Mouse (Mus musculus) thymus, adult 2 months (tissue): Measurements from ENCODE around the gene Rtl3. TPM values are rescaled to one million over a fixed set of nuclear protein-coding genes. Genes with fewer than 3 reads are reported as not detected.

ENCODE experiments used
- DNase-seq: peaks from one replicate; pipeline ENCODE4 v3.0.0; 2021
- H3K27ac ChIP-seq: fragments of 200-500 bp; 2 replicates; pipeline ENCODE4 v1.5.1; 2012; ENCODE audit warnings: low read length, control low read depth; ENCODE audit not compliant: control insufficient read depth, insufficient read depth
- H3K27me3 ChIP-seq: fragments of 200-500 bp; 2 replicates; pipeline ENCODE4 v1.6.1; 2012; ENCODE audit warnings: mild to moderate bottlenecking, low read length, moderate library complexity, mixed read lengths; ENCODE audit not compliant: control insufficient read depth, insufficient read depth
- H3K36me3 ChIP-seq: fragments of 200-500 bp; 2 replicates; pipeline ENCODE4 v1.6.1; 2012; ENCODE audit warnings: mild to moderate bottlenecking, low read length, moderate library complexity; ENCODE audit not compliant: control insufficient read depth, insufficient read depth
- H3K4me1 ChIP-seq: fragments of 200-500 bp; replicated peaks from 2 replicates; pipeline ENCODE4 v1.6.1; 2012; ENCODE audit warnings: low read length; ENCODE audit not compliant: control insufficient read depth, insufficient read depth
- H3K4me3 ChIP-seq: fragments of 200-500 bp; 2 replicates; pipeline ENCODE4 v1.5.1; 2012; ENCODE audit warnings: mild to moderate bottlenecking, low read length, control low read depth, moderate library complexity; ENCODE audit not compliant: control insufficient read depth, insufficient read depth
- CTCF ChIP-seq: fragments of 200-500 bp; IDR thresholded peaks from 2 replicates; pipeline ENCODE4 v1.5.1; 2012; ENCODE audit warnings: mild to moderate bottlenecking, control low read depth, low read length, moderate library complexity, borderline replicate concordance; ENCODE audit not compliant: control insufficient read depth, poor library complexity, insufficient read depth; ENCODE audit errors: extremely low read depth
- POLR2A ChIP-seq: fragments of 200-500 bp; IDR thresholded peaks from 2 replicates; pipeline ENCODE4 v1.6.1; 2012; ENCODE audit warnings: mild to moderate bottlenecking, low read length, control low read depth, moderate library complexity; ENCODE audit not compliant: control insufficient read depth, poor library complexity, insufficient read depth; ENCODE audit errors: extremely low read depth
- WGBS: fragments of 180-500 bp; shearing (Covaris S2); methylation state at CpG from one replicate; pipeline ENCODE4 v1.1.7; 2018; 5-methylcytosine and 5-hydroxymethylcytosine counted together
- polyA plus RNA-seq: library from polyadenylated mRNA; depleted of rRNA; stranded (reverse); fragments of >200 nt; gene quantifications from 2 replicates; pipeline ENCODE4 v1.2.3, GENCODE M21; 2012; rRNA removed

Rtl3 gene
- polyA plus RNA-seq = 0.11 and 0.24 TPM in 2 replicates

DNA sequence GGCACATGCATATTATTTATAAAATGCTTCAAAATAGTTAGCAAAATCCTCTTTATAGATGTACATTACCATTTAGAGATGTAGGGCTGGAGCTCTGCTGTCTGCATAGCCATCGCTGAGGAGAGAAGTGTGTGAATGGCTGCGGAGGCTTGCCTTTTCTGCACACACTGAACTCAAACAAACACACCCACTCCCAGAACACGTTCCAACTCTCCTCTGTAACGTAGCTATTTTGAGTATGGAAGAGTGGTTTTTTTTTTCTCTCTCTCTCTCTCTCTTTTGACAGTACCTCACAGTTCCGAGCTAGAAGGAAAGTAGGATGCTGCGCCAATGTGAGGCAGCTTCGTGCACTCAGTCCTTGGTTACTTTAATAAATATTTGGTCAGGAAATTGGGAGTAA is at the start of gene Rtl3:
Gene Rtl3 (minus strand): TSS at position 236 of the 400 bp plus-strand sequence.
- Histone ChIP-seq H3K4me3 (no peak within 1 kb of the TSS), H3K36me3 (no peaks in the 10 kb centered on the region), H3K27ac (no peak within 1 kb of the TSS), H3K27me3 (no peaks in the 10 kb centered on the region), H3K4me1 (no peaks in the 10 kb centered on the region; the same call in 1 of the 2 replicates)
- DNase-seq = no peak
- 93% methylated on average over 7 of the region's 7 CpGs for WGBS
- TF ChIP-seq POLR2A = no peak
- TF ChIP-seq CTCF = no peak

DNA sequence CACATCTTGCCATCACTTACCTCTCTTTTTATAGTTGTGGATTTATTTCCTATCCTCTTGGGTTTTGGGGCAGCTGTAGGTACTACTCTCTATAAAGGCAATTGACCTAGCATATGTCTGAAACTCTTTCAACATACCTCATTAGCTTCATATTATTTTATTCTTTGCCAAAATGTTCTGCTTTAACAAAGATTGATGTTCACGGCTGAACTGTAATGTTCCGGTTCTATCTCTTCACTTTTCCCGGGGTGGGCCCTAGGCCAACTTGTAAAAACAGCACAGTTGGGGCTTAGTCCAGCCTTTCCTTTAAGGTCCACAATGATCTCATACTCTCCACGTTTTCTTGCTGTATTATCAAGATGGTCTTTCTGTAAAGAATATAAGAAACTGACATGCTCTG is 31.9 kb upstream of the Rtl3 start:
- H3K27me3 ChIP-seq = no peaks in the 10 kb centered on the region
- DNase-seq = no peak
- no peak overlapping the region for H3K27ac ChIP-seq
- H3K4me3 ChIP-seq = no peak overlapping the region
- 88% methylated on average over 4 of the region's 4 CpGs for WGBS
- no peak for TF ChIP-seq POLR2A
- TF ChIP-seq CTCF = no peak
- no peaks in the 10 kb centered on the region for H3K36me3 ChIP-seq
- H3K4me1 ChIP-seq = peaks cover 3% of the 10 kb centered on the region; the same call in 1 of the 2 replicates

- no peak for TF ChIP-seq POLR2A
- TF ChIP-seq CTCF = no peak
Observed at GRCm38 (mm10) chrX:106871894-106872293, 31.4 kb upstream of the Rtl3 start.

GRCm38 (mm10) chrX:106871426-106871825 is 31.0 kb upstream of the Rtl3 start:
- 94% methylated on average over 3 of the region's 3 CpGs for WGBS
- Histone ChIP-seq H3K4me1 (peaks cover 3% of the 10 kb centered on the region; the same call in 1 of the 2 replicates), H3K36me3 (no peaks in the 10 kb centered on the region), H3K27me3 (no peaks in the 10 kb centered on the region), H3K27ac (no peak overlapping the region), H3K4me3 (no peak overlapping the region)
- no peak for DNase-seq
- TF ChIP-seq POLR2A (no peak), CTCF (no peak)

More at GRCm38 (mm10) chrX:106871894-106872293, 31.4 kb upstream of the Rtl3 start:
- no peaks in the 10 kb centered on the region for H3K27me3 ChIP-seq
- no peak for DNase-seq
- WGBS = 80% methylated on average over 3 of the region's 3 CpGs
- no peak overlapping the region for H3K4me3 ChIP-seq
- peaks cover 3% of the 10 kb centered on the region; the same call in 1 of the 2 replicates for H3K4me1 ChIP-seq
- no peaks in the 10 kb centered on the region for H3K36me3 ChIP-seq
- no peak overlapping the region for H3K27ac ChIP-seq

DNA sequence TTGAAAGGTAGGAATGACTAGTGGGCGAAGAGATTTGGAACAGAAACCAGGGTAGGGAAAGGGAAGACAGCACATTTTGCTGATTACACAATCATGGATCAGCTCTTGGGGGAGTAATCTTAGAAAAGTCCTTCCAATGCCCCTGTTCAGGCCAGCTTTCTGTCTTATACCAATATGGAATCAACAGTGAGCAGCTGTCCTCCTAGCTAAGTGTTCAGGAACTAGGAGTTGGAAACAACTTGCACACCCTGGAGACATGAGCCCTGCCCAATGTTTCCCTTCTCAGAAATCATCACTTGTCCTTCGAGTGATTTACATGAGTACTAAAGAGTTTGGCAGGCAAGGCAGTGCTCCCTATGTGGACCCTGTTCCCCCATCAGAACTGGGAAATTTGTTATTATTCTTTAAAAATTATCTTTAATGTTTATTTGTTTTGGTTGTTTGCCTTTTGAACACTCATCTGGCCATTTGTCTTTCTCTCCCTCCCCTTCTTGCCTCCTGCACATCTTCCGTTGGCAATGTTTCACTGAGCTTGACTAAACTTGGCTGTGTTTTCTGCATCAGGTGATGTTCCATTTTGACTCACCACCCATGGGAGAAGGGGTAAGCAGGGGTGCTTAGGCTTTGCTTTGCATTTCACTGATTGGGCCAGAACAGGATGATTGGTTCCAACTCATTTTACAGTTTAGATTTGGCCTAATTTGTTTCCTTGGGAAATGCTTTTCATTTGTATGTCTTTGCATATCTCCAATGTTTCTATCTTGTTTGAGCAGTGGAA is 13.3 kb upstream of the Rtl3 start:
- no peaks in the 10 kb centered on the region for H3K27me3 ChIP-seq
- no peaks in the 10 kb centered on the region for H3K36me3 ChIP-seq
- WGBS = 89% methylated on average over 3 of the region's 3 CpGs
- H3K4me1 ChIP-seq = no peaks in the 10 kb centered on the region
- no peak overlapping the region for H3K4me3 ChIP-seq
- no peak for TF ChIP-seq POLR2A
- no peak for TF ChIP-seq CTCF
- no peak overlapping the region for H3K27ac ChIP-seq
- DNase-seq = no peak

DNA sequence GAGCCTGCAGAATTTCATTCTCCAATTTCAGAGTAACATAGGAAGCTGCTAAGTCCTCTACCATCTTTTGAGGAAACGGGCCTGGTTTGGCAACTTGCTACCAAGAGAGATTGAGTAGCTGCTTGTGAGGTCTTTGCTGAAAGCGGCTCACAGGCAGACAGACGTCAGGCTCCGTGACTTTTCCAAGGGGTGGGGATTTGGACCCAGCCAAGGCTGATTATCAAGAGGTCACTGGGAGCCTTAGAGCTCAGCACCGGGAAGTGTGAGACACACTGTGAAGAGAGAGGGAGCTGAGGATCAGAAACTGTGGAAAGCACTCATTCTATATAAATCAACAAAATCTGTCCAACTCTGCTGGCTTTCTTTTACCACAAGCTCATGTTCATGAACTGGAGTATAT is 853 bp downstream of the Rtl3 start:
- TF ChIP-seq CTCF (no peak), POLR2A (no peak)
- Histone ChIP-seq H3K27ac (no peak overlapping the region), H3K27me3 (no peaks in the 10 kb centered on the region), H3K4me1 (no peaks in the 10 kb centered on the region; the same call in 1 of the 2 replicates), H3K36me3 (no peaks in the 10 kb centered on the region), H3K4me3 (no peak overlapping the region)
- WGBS = 90% methylated on average over 5 of the region's 5 CpGs
- DNase-seq = no peak
